Mouse (Mus musculus) embryo, embryonic 10.5 days (tissue): ENCODE measurements at regions not wholly inside any gene's neighbourhood (a gene's known extent, or its start where the extent isn't known, plus 50 kb on each side); places are given as distances from the start of the nearest gene placed in this dataset.

ENCODE experiments used
- DNase-seq: peaks from one replicate; pipeline ENCODE4 v3.0.0-alpha.2; 2015; ENCODE audit warnings: low spot score

GRCm38 (mm10) chr8:25332120-25332607 is 508.0 kb upstream of the Adam5 start:
- no peak for DNase-seq

- DNase-seq = no peak
Observed at GRCm38 (mm10) chr8:25331161-25331776, 507.1 kb upstream of the Adam5 start.

- no peak for DNase-seq
Observed at GRCm38 (mm10) chr8:25329791-25330190, 505.6 kb upstream of the Adam5 start.

GRCm38 (mm10) chr8:25328318-25328717 is 504.1 kb upstream of the Adam5 start:
- DNase-seq = no peak

GRCm38 (mm10) chr8:25326930-25327329 is 502.8 kb upstream of the Adam5 start:
- no peak for DNase-seq

GRCm38 (mm10) chr8:25326257-25326656 is 502.1 kb upstream of the Adam5 start:
- no peak for DNase-seq

- no peak for DNase-seq
Observed at GRCm38 (mm10) chr8:25324731-25325130, 500.6 kb upstream of the Adam5 start.

- DNase-seq = no peak
Observed at GRCm38 (mm10) chr8:25323643-25324420, 499.7 kb upstream of the Adam5 start.

GRCm38 (mm10) chr8:25316383-25316782 is 492.2 kb upstream of the Adam5 start:
- no peak for DNase-seq

- DNase-seq = no peak
Observed at GRCm38 (mm10) chr8:25311811-25312533, 487.8 kb upstream of the Adam5 start.

GRCm38 (mm10) chr8:25307956-25308355 is 483.8 kb upstream of the Adam5 start:
- DNase-seq = no peak

- no peak for DNase-seq
Observed at GRCm38 (mm10) chr8:25307511-25307910, 483.3 kb upstream of the Adam5 start.

GRCm38 (mm10) chr8:25306769-25307491 is 482.8 kb upstream of the Adam5 start:
- DNase-seq = no peak
